Mouse (Mus musculus) testis, adult 2 months (tissue): ENCODE measurements around the gene Cox11. TPM values are rescaled to one million over a fixed set of nuclear protein-coding genes. Genes with fewer than 3 reads are reported as not detected.

Experiments
- H3K27ac ChIP-seq: fragments of 200-500 bp; 2 replicates; pipeline ENCODE4 v1.5.1; 2012; ENCODE audit warnings: low read depth, low read length; ENCODE audit not compliant: control insufficient read depth, insufficient read depth
- H3K27me3 ChIP-seq: fragments of 200-500 bp; 2 replicates; pipeline ENCODE4 v1.6.1; 2012; ENCODE audit warnings: mild to moderate bottlenecking, low read length, moderate library complexity; ENCODE audit not compliant: control insufficient read depth, insufficient read depth
- H3K36me3 ChIP-seq: fragments of 200-500 bp; 2 replicates; pipeline ENCODE4 v1.6.1; 2012; ENCODE audit warnings: mild to moderate bottlenecking, low read length; ENCODE audit not compliant: control insufficient read depth, insufficient read depth
- H3K4me1 ChIP-seq: fragments of 200-500 bp; 2 replicates; pipeline ENCODE4 v1.6.1; 2012; ENCODE audit warnings: low read length; ENCODE audit not compliant: control insufficient read depth, insufficient read depth
- H3K4me3 ChIP-seq: fragments of 200-500 bp; 2 replicates; pipeline ENCODE4 v1.5.1; 2012; ENCODE audit warnings: low read depth, mild to moderate bottlenecking, low read length, moderate library complexity, mixed read lengths; ENCODE audit not compliant: control insufficient read depth
- CTCF ChIP-seq: fragments of 200-500 bp; IDR thresholded peaks from 2 replicates; pipeline ENCODE4 v1.5.1; 2012; ENCODE audit warnings: low read depth, mild to moderate bottlenecking, inconsistent platforms, low read length, moderate library complexity; ENCODE audit not compliant: control insufficient read depth, insufficient read depth, insufficient replicate concordance
- POLR2A ChIP-seq: fragments of 200-500 bp; IDR thresholded peaks from 2 replicates; pipeline ENCODE4 v1.6.1; 2012; ENCODE audit warnings: low read depth, mild to moderate bottlenecking, inconsistent platforms, low read length, moderate library complexity; ENCODE audit not compliant: control insufficient read depth
- polyA plus RNA-seq: library from polyadenylated mRNA; depleted of rRNA; stranded (reverse); fragments of >200 nt; gene quantifications from 2 replicates; pipeline ENCODE4 v1.2.3, GENCODE M21; 2012

Cox11 gene
- polyA plus RNA-seq, 1 experiment: 18.9 TPM

DNA sequence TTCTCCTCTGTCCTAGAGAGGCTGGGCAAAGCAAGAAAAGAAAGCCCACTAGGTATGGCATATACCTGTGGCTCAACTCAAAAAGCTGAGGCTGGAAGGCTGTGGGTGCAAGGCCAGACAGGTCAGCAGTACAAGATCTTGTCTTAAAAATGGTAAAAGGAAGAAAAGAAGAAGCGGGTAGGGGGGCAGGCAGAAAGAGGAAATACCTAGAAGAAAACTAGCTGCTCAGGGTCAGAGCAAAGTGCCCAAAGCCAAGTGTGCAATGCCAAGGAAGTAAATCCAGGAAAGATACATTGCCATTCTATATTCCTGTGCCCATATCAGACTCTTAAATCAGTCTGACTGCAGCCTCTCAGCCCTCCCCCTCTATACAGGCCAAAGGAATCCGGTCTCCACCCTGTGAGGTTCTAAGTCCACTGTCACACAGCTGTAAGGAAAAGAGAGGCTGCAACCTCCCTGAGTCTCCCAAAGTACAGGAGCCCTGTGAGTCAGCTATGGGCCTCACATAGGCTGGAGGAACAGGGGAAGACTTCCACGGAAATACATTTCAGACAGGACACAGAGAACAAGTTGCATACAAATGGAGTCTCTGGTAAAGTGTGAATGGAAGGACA is 28.3 kb downstream of the Cox11 start:
- no peaks in the 10 kb centered on the region for H3K4me1 ChIP-seq
- H3K27ac ChIP-seq: no peak overlapping the region
- TF ChIP-seq CTCF (no peak), POLR2A (no peak)
- H3K36me3 ChIP-seq: no peaks in the 10 kb centered on the region
- H3K27me3 ChIP-seq: no peaks in the 10 kb centered on the region
- H3K4me3 ChIP-seq: no peak overlapping the region

DNA sequence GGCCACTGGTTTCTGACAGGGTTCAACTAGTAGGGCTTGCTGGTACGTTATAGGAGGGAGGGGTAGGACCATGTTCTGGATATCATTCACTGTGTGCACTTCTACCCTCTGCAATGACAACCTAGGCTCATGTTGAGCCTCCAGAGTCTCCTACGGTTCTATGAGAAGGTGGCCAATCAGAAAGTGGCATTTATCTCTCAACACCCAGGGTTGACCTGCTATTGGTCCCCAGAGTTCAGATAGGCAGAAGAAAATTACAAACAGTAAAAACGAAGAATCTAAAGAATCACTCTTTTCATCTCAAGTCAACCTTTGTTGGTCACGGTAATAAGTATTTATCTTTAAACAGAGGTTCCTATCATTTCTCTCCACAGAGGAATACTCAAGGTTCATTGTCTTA is 28.9 kb downstream of the Cox11 start:
- Histone ChIP-seq H3K27me3 (no peaks in the 10 kb centered on the region), H3K36me3 (no peaks in the 10 kb centered on the region), H3K4me1 (no peaks in the 10 kb centered on the region), H3K4me3 (no peak overlapping the region), H3K27ac (no peak overlapping the region)
- TF ChIP-seq CTCF: no peak
- no peak for TF ChIP-seq POLR2A

DNA sequence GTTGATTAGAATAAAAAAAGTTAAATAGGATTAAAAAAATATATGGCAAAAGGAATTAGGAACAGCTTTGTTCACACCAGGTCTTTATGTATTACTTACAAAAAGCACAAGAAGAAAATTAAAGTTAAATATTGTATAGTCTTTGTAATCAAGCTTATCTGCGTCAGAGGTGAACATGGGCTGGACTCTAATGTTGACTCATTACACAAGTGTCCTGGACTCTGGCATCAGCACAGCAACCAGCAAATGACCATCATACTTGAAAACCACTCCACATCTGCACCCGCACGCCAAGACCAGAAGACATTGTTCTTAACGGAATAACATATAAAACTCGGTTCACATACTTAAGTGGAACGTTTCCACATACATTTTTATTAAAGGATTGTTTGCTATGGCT is 29.4 kb downstream of the Cox11 start:
- H3K27me3 ChIP-seq: no peaks in the 10 kb centered on the region
- TF ChIP-seq POLR2A (no peak), CTCF (no peak)

DNA sequence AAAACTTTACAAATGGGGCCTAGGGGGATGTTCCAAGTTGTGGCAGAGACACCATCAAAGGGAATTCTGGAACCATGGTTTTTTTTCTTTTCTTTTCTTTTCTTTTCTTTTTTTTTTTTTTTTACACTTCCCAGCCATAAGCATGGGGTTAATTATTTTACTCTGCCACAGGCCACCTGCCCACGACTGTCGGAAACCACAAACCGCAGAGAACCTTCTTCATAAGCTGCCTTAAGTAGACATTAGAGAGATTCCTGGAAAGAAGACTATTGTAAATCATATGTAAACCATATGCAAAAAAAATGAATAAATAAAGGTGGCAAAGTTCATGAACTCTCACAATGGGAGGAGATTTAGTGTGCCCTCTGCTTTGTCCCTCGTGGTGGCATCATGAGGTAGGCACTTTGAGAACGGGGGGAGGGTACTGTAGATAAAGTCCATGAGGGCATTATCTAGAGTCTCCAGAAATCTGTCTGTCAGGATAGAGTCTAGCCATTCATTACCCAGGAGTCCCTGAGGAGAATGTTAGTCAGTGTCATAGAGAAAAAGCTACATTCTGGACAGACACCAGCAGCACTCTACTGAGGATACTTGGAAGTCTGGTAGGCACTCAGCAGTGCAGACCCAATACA is 37.6 kb downstream of the Cox11 start:
- Histone ChIP-seq H3K27ac (no peak overlapping the region), H3K4me3 (no peak overlapping the region), H3K27me3 (no peaks in the 10 kb centered on the region), H3K36me3 (no peaks in the 10 kb centered on the region), H3K4me1 (no peaks in the 10 kb centered on the region; the same call in 1 of the 2 replicates)
- TF ChIP-seq CTCF: no peak
- TF ChIP-seq POLR2A: no peak

More for the DNA sequence above, 29.4 kb downstream of the Cox11 start:
- Histone ChIP-seq H3K36me3 (no peaks in the 10 kb centered on the region), H3K4me3 (no peak overlapping the region), H3K27ac (no peak overlapping the region), H3K4me1 (no peaks in the 10 kb centered on the region)

DNA sequence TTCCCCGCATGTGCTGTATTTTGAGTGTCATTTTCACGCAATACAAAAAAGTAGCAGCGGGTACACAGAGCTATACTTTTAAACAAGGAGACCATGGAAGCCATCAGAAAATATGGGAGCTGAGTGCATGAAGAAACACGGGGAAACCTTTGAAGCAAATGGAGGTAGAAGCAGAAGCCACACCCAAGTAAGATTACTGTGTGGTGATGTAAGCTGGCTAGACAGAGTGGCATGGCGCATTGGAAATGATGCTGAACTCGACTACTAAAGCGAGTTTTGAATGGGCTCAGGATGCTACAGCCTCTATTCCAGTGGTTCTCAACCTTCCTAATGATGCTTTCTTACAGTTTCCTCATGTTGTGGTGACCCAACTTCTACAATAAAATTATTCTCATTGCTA is 39.1 kb downstream of the Cox11 start:
- Histone ChIP-seq H3K27me3 (no peaks in the 10 kb centered on the region), H3K36me3 (no peaks in the 10 kb centered on the region), H3K4me1 (no peaks in the 10 kb centered on the region; the same call in 1 of the 2 replicates), H3K4me3 (no peak overlapping the region), H3K27ac (no peak overlapping the region)
- TF ChIP-seq POLR2A (no peak), CTCF (no peak)

DNA sequence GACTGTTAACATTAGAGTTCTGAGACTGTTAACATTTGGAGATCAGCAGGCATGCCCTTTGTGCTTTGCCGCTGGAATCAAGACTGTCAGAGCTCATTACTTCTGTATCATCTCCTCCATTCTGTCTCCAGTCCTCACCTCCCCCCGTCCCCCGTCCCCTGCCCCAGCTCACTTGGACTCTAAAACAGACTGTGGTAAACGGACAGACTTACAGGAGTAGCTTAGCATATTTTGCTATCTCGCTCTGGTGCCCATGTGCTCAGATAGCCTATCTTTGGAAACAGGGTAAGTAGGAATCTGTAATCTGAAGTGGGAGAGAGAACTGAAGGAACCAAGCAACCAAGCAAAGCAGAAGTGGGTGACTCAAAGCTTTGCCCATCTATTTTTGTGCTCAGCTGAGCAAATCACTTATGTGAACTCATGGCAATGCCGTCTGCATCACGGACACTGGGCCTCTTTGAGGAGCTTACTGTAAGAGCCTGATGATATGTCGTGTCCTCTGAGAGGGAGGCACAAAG is 39.9 kb downstream of the Cox11 start:
- Histone ChIP-seq H3K4me1 (no peaks in the 10 kb centered on the region; the same call in 1 of the 2 replicates), H3K4me3 (no peak overlapping the region), H3K36me3 (no peaks in the 10 kb centered on the region), H3K27me3 (no peaks in the 10 kb centered on the region), H3K27ac (no peak overlapping the region)
- TF ChIP-seq POLR2A: no peak
- TF ChIP-seq CTCF: no peak

DNA sequence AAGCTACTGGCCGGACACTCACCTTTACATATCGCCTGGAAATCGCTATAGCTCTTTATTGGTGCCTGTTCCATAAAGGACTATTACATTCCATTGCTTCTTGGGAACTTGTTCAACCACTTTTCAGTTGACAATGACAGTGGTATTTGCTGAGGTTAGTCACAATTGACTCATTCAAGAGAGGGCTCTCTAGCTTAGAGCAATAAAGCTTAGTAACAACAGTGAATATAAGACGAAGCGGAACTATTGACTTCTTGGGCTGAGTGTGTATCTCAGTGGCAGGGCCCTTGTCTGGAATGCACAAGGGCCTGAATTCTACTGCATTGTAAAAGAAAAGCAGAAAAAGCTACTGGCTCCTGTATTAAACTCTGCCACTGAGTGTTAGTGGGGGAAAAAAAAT is 40.6 kb downstream of the Cox11 start:
- Histone ChIP-seq H3K36me3 (no peaks in the 10 kb centered on the region), H3K4me3 (no peak overlapping the region), H3K4me1 (no peaks in the 10 kb centered on the region; the same call in 1 of the 2 replicates), H3K27ac (no peak overlapping the region), H3K27me3 (no peaks in the 10 kb centered on the region)
- TF ChIP-seq POLR2A (no peak), CTCF (no peak)
